Mouse (Mus musculus) forebrain, embryonic 11.5 days (tissue): ENCODE measurements at regions not wholly inside any gene's neighbourhood (a gene's known extent, or its start where the extent isn't known, plus 50 kb on each side); places are given as distances from the start of the nearest gene placed in this dataset.

Experiments
- ATAC-seq: fragments of 200-750 bp; cut with Nextera tagmentation; replicated peaks from 2 replicates; pipeline ENCODE4 v1.8.0; 2017; ENCODE audit warnings: moderate TSS enrichment; ENCODE audit not compliant: low FRiP score
- DNase-seq: peaks from one replicate; pipeline ENCODE4 v3.0.0-alpha.2; 2017; ENCODE audit warnings: low spot score
- H3K27ac ChIP-seq: fragments of 300-500 bp; sonication (generic); 2 replicates; pipeline ENCODE4 v1.5.1; 2014; ENCODE audit warnings: low read depth, low read length
- H3K27me3 ChIP-seq: fragments of 300-500 bp; sonication (generic); 2 replicates; pipeline ENCODE4 v1.6.1; 2014; ENCODE audit warnings: mild to moderate bottlenecking, low read length, mixed read lengths; ENCODE audit not compliant: control insufficient read depth, insufficient read depth
- H3K36me3 ChIP-seq: fragments of 300-500 bp; sonication (generic); 2 replicates; pipeline ENCODE4 v1.6.1; 2014; ENCODE audit warnings: mild to moderate bottlenecking, low read length, moderate library complexity, mixed read lengths; ENCODE audit not compliant: control insufficient read depth, insufficient read depth
- H3K4me1 ChIP-seq: fragments of 300-500 bp; sonication (generic); replicated peaks from 2 replicates; pipeline ENCODE4 v1.6.1; 2014; ENCODE audit warnings: low read length, mixed read lengths; ENCODE audit not compliant: control insufficient read depth, insufficient read depth
- H3K4me2 ChIP-seq: fragments of 300-500 bp; sonication (generic); 2 replicates; pipeline ENCODE4 v1.6.1; 2014; ENCODE audit warnings: low read depth, mild to moderate bottlenecking, low read length, moderate library complexity, mixed read lengths; ENCODE audit not compliant: severe bottlenecking
- H3K4me3 ChIP-seq: fragments of 300-500 bp; sonication (generic); 2 replicates; pipeline ENCODE4 v1.5.1; 2014; ENCODE audit warnings: low read depth, low read length
- H3K9ac ChIP-seq: fragments of 300-500 bp; sonication (generic); 2 replicates; pipeline ENCODE4 v1.6.1; 2014; ENCODE audit warnings: low read length
- H3K9me3 ChIP-seq: fragments of 300-500 bp; sonication (generic); 2 replicates; pipeline ENCODE4 v1.6.1; 2016; ENCODE audit warnings: low read length, mixed read lengths; ENCODE audit not compliant: control insufficient read depth
- WGBS: fragments of 180-500 bp; shearing (Covaris S2); extraction: QIAGEN DNeasy Blood & Tissue Kit; methylation state at CpG from one replicate; pipeline ENCODE4 v1.1.7; 2014; 5-methylcytosine and 5-hydroxymethylcytosine counted together

GRCm38 (mm10) chr4:48766458-48766857, 103.1 kb downstream of the Cavin4 start:
- Histone ChIP-seq H3K4me2 (no peak overlapping the region), H3K4me3 (no peak overlapping the region), H3K27me3 (no peaks in the 10 kb centered on the region), H3K36me3 (no peaks in the 10 kb centered on the region), H3K9ac (no peak overlapping the region), H3K27ac (no peak overlapping the region), H3K4me1 (no peaks in the 10 kb centered on the region), H3K9me3 (no peaks in the 10 kb centered on the region)
- WGBS = 81% methylated on average over 1 of the region's 1 CpGs
- ATAC-seq (no peak), DNase-seq (no peak)

DNA sequence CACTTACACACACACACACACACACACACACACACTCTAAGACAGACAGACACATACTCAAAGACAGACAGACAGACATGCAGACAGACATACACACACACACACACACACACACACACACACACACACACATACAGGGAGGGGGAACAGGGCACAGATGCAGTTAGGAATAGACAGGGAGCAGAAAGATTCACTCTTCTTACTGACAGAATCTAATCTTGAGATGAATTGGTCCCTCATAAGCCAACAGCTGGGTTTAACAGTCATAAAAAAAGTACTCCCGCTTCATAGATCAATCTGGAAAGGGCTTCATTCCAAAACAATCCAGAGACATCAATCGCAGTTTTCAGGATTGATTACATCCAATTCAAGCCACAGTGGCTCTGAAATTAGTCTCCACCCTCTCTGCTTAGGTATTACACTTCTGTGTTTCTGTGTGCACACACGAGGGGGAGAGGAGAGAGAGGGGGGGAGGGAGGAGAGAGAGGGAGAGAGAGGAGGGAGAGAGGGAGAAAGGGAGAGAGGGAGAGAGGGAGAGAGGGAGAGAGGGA, 107.2 kb downstream of the Cavin4 start:
- WGBS = 67% methylated on average over 3 of the region's 3 CpGs
- Histone ChIP-seq H3K9ac (no peak overlapping the region), H3K27ac (no peak overlapping the region), H3K27me3 (no peaks in the 10 kb centered on the region), H3K4me1 (no peaks in the 10 kb centered on the region), H3K36me3 (no peaks in the 10 kb centered on the region), H3K4me3 (no peak overlapping the region), H3K9me3 (no peaks in the 10 kb centered on the region), H3K4me2 (no peak overlapping the region)
- ATAC-seq (no peak), DNase-seq (no peak)

GRCm38 (mm10) chr4:48770954-48771665, 107.8 kb downstream of the Cavin4 start:
- Histone ChIP-seq H3K36me3 (no peaks in the 10 kb centered on the region), H3K27ac (no peak overlapping the region), H3K9ac (no peak overlapping the region), H3K4me1 (no peaks in the 10 kb centered on the region), H3K27me3 (no peaks in the 10 kb centered on the region), H3K9me3 (no peaks in the 10 kb centered on the region), H3K4me3 (no peak overlapping the region), H3K4me2 (no peak overlapping the region)
- DNase-seq (peak; percentile 52), ATAC-seq (peak; percentile 45; the same call in 1 of the 2 replicates)
- WGBS = 45% methylated on average over 14 of the region's 14 CpGs

GRCm38 (mm10) chr4:48771836-48772235, 108.5 kb downstream of the Cavin4 start:
- no peak for DNase-seq

DNA sequence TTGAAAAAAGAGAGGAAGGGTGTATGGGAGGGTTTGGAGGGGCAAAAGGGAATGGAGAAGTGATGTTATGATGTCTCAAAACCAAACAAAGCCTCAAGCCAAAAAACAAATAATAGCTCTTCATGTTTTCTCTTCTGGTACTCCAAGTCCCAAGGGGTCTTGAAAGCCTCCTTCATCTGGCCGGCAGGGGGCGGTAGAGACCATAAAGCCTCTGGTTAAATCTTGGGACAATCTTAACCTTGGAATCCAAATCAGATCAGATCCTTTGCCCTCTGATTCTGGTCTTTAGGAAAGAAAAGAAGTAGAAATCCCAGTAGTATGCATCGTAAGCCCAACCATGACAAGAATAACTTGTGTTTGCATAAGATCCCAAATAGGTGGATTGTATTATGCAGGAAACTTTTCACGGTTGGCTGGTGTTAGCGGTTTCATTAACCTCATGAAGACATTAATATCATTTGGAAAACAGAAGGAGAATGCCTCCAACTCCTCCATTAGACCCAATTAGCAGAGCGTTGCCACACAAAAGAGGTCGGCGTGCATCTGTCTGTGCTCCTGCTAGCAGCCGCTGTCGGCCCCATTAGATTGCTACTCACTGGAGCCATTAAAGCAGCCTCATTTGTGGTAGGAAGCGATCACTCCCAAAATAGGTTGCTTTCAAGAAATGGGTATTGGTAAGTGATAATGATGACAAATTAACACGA, 116.0 kb downstream of the Cavin4 start:
- no peak overlapping the region for H3K4me3 ChIP-seq
- WGBS = 39% methylated on average over 12 of the region's 12 CpGs
- H3K4me2 ChIP-seq = no peak overlapping the region

More at GRCm38 (mm10) chr4:48771836-48772235, 108.5 kb downstream of the Cavin4 start:
- ATAC-seq = no peak
- no peaks in the 10 kb centered on the region for H3K4me1 ChIP-seq
- H3K27ac ChIP-seq = no peak overlapping the region
- 69% methylated on average over 8 of the region's 8 CpGs for WGBS
- H3K4me2 ChIP-seq = no peak overlapping the region
- no peak overlapping the region for H3K9ac ChIP-seq
- no peaks in the 10 kb centered on the region for H3K27me3 ChIP-seq
- no peaks in the 10 kb centered on the region for H3K9me3 ChIP-seq
- no peaks in the 10 kb centered on the region for H3K36me3 ChIP-seq
- no peak overlapping the region for H3K4me3 ChIP-seq

DNA sequence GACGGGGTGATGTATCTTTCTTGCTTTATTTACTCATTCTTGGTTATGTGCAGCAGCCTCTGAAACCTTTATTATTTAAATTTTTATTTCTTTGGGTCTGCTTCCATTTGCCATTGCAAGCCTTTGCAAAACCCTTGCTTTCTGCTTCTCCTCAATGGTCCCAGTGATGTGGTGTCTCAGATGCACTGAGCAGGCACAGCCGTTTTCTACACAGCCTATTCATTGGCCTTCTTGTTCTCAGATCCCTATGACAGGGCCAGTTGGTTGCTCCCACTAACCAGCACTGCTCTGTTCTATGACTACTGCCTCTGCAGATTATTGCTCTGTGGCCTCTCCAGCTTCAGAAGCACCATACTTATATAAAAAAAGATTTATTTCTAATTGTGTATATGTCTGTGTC, 116.6 kb downstream of the Cavin4 start:
- WGBS = 56% methylated on average over 2 of the region's 2 CpGs
- Histone ChIP-seq H3K36me3 (no peaks in the 10 kb centered on the region), H3K9me3 (no peaks in the 10 kb centered on the region), H3K4me3 (no peak overlapping the region), H3K27me3 (no peaks in the 10 kb centered on the region), H3K4me1 (no peaks in the 10 kb centered on the region), H3K27ac (no peak overlapping the region), H3K4me2 (no peak overlapping the region), H3K9ac (no peak overlapping the region)
- DNase-seq (no peak), ATAC-seq (peak; percentile 70)

More for the DNA sequence above, 116.0 kb downstream of the Cavin4 start:
- H3K4me1 ChIP-seq = no peaks in the 10 kb centered on the region
- no peak overlapping the region for H3K27ac ChIP-seq
- H3K9ac ChIP-seq = no peak overlapping the region
- H3K27me3 ChIP-seq = no peaks in the 10 kb centered on the region
- no peaks in the 10 kb centered on the region for H3K36me3 ChIP-seq
- ATAC-seq (peak; percentile 83), DNase-seq (peak; percentile 91)
- no peaks in the 10 kb centered on the region for H3K9me3 ChIP-seq

DNA sequence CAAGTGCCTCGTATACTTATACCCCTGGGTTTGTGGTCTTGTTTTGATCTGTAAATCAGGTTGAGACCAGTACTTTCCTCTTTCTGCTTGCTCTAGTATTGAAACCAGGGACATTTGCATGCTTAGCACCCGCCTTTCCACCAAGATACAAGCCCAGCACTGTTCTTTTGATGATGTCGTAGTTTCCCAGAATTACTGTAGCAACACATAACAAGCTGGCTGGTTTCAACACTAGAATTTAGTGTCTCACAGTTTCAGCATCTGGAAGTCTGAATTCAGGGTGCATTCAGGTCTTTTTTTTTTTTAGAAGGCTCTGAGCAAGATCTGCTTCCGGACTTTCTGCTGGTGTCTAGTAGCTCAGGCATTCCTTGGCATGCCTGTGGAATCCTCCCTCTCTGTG, 117.8 kb downstream of the Cavin4 start:
- DNase-seq (no peak), ATAC-seq (no peak)
- Histone ChIP-seq H3K36me3 (no peaks in the 10 kb centered on the region), H3K4me2 (no peak overlapping the region), H3K9ac (no peak overlapping the region), H3K27me3 (no peaks in the 10 kb centered on the region), H3K4me1 (no peaks in the 10 kb centered on the region), H3K4me3 (no peak overlapping the region), H3K9me3 (no peaks in the 10 kb centered on the region), H3K27ac (no peak overlapping the region)
- 85% methylated on average over 4 of the region's 4 CpGs for WGBS

GRCm38 (mm10) chr4:48782686-48783085, 119.4 kb downstream of the Cavin4 start:
- H3K9ac ChIP-seq = no peak overlapping the region
- H3K4me1 ChIP-seq = no peaks in the 10 kb centered on the region
- no peak for DNase-seq
- no peak overlapping the region for H3K4me2 ChIP-seq
- H3K27ac ChIP-seq = no peak overlapping the region
- no peaks in the 10 kb centered on the region for H3K36me3 ChIP-seq
- H3K9me3 ChIP-seq = no peaks in the 10 kb centered on the region
- 32% methylated on average over 3 of the region's 3 CpGs for WGBS
- H3K4me3 ChIP-seq = no peak overlapping the region
- ATAC-seq = no peak
- no peaks in the 10 kb centered on the region for H3K27me3 ChIP-seq
